Mouse (Mus musculus) spleen, postnatal 10 days (tissue): ENCODE measurements around the gene Tpst1.

Experiments
- DNase-seq, 2 experiments: peaks; one replicate each; pipeline ENCODE4 v3.0.0; 2021 to 2022; ENCODE audit warnings: low spot score in 2 of 2

Gene Tpst1

GRCm38 (mm10) chr5:130143101-130143500, 70.0 kb downstream of the Tpst1 start:
- DNase-seq: no peak

DNA sequence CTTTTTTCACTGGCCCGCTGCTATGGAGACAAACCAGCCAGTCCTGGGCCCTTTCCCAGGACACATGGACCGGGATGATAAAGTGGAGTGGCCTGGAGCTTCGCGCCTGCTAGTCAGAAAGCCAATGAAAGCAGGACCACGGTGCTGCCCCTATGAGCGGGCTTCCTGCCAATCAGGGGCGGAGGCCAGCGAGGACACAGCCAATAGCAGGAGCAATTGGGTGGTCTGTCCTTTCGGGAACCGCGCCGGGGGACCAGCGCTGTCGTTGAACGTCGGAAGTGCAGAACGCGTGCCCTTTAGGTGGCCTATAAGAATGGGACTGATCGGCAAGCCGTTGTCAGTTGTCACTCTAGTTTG, 70.8 kb downstream of the Tpst1 start:
- DNase-seq: peak in 1 of 2 experiments; percentile 83

- peak; percentile 93 to 95 for DNase-seq
Measured at GRCm38 (mm10) chr5:130144334-130145312, 71.5 kb downstream of the Tpst1 start, which contains the start of gene Kctd7. TSS of gene Kctd7 (plus strand) at chr5:130144861.

DNA sequence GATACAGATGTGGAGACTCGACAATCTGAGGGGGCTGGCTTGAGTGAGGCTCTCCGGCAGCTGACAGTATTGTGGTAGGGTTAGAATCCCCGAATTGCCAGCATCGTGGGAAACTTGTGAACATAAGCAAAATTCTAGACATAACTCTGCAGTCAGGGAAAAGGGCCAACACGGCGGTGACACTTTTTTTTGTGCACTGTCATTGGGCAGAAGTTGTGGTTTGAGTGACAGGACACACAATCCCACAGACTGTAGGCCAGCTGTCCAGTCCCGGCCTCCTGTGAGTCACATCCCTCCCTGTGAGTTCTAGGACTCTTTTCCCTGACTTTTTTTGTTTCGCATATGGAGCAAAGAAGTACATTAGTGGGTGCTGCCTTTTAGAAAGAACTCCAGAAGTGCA, 72.8 kb downstream of the Tpst1 start:
- DNase-seq: peak in 1 of 2 experiments; percentile 26

DNA sequence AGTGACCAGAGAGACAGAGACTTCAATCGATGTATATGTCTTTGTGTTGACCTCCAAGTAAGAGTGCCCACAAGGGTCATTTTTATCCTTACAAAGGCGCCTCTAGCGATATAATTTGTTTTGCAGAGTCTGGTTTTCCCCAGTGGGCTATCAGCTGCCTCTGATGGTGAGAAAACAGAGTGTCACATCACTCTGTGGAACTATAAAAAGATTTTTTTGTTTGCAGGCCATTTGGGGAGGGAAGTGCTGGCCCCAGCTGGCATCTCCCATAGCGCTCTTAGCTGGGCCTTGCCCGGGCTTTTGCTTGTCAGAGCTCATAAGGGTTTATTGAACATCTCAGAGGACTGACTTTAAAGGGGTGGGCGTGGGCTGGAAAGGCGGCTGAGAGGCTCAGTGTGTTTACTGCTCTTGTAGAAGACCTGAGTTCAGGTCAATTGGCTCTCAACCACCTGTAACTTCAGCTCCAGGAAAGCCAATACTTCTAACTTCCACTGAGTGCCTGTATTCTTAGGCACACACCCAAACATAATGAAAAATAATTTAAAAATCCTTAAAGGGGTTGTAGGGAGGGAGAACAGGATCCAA, 76.7 kb downstream of the Tpst1 start:
- DNase-seq: no peak

- no peak for DNase-seq
Measured at GRCm38 (mm10) chr5:130154286-130154685, 81.2 kb downstream of the Tpst1 start.

- no peak for DNase-seq
Measured at GRCm38 (mm10) chr5:130158545-130158944, 85.4 kb downstream of the Tpst1 start.

GRCm38 (mm10) chr5:130159761-130160201, 86.7 kb downstream of the Tpst1 start:
- no peak for DNase-seq

DNA sequence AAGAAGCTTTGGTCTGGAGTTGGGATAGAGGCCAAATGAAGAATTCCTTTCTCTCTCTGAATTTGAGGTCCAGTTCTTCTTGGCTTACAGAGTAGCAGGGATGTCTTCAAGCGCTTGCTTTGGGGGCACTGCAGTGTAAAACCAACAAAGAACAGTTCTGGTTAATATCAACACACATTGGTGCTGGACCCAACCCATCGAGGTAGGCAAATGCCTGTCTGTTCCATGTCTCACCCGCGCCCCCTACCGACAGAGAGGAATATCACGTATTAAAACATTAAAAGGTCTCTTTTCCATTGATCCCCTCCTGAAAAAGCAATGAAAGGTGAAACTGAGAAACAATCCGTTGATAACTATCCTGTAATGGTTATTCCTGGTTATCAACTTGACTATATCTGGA, 90.5 kb downstream of the Tpst1 start:
- peak; percentile 81 to 92 for DNase-seq

DNA sequence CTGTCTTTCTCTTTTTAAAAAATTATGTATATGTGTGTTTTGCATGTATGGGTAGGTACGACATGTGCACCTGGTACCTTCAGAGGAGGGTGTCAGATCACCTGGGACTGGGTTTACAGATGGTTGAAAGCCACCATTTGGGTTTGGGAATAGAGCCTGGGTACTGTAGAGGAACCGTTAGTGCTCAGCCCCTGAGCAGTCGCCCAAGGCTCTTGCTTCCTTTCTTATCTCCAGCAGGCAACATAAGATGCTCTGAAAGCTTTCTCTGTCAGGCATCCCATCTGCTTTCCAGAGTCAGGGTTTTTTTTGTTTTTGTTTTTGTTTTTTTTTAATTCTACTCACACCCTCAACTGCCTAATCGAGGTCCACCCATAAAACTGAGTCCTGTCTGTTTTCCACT, 92.1 kb downstream of the Tpst1 start:
- DNase-seq: no peak

DNA sequence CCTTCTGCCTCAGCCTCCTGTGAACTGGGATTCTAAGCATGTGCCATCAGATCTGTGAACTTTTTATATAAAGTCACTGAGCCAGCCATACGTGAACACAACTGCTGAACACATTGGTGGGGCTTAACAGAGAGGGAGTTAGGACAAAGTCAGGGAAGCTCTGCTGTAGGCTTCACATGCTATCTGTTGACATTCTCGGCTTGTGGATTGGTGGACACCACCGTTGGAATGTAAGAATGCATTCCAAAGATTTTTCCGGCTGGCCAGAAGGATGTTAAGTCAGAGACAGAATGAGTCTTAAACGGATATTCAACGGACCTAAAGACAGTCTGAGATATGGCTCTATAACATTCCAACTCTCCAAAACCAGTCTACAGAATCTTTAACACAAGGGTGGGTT, 96.0 kb downstream of the Tpst1 start:
- no peak for DNase-seq

DNA sequence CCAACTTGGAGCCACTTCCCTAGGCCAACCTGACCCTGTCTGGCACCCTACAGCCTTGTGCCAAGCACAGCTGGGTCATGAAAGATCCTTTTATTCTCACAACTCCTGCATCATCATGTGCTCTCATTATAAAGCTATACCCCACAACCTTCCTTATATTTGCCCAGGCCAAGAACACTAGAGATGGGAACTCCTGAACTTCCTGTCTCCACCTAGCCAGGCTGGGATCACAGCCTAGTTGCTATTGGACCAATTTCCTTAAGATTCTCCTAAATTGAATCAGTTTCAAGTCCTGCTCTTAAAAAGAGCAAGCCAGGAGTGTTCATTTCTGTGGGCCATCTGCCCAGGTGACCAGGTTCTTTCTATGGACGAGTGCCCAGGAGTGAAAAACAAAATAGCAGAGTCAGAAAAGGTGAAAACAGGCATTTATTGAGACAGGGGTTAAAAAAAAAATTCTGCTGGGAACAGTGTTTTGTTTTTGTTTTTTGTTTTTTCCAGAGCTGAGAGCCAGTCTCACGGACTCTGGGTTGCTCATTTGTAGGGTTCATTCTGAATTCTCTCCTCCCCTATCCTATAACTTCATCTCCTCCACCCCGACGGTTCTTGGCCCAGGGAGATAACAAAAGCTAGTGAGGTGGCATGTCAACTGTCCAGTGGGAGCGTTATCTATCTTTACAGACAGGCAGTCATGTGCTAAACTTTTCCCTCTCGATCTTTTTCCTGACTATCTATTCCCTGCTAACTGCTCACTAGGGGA, 97.7 kb downstream of the Tpst1 start:
- peak; percentile 37 to 69 for DNase-seq

GRCm38 (mm10) chr5:130171423-130171954, 98.4 kb downstream of the Tpst1 start, which contains the start of gene Rabgef1:
TSS of gene Rabgef1 (plus strand) at chr5:130171798.
- peak; percentile 89 to 92 for DNase-seq

DNA sequence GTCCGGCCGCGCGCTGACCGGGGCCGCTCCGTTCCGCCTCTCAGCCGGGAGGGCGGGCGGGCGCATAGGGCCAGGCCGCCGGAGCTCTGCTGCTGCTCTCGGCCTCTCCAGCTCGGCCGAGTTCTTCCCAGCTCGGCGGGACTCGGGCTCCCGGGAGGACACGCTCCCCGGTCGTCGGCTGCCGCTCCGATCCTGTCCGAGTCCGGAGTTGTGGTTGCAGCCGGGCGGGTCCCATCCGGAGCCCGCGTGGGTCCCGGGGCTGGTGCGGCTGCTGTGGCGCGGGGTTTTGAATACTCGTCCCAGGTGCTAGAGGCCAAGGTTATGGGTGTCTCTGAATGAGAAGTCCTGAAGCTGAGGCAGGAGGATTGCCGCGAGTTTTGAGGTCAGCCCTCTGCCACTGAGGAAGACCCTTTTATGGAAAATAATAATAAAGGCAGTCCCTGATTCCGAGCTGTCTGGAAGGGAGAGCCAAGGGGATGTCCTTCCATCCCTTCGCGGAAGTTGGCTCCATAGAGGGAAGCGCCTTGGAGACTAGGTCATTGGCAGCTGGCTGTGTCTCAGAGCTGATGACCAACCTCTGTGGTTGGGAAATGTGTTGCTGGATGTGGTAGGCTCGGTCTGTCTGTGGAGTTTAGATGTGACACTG, 99.0 kb downstream of the Tpst1 start:
- DNase-seq: peak; percentile 71 to 72

DNA sequence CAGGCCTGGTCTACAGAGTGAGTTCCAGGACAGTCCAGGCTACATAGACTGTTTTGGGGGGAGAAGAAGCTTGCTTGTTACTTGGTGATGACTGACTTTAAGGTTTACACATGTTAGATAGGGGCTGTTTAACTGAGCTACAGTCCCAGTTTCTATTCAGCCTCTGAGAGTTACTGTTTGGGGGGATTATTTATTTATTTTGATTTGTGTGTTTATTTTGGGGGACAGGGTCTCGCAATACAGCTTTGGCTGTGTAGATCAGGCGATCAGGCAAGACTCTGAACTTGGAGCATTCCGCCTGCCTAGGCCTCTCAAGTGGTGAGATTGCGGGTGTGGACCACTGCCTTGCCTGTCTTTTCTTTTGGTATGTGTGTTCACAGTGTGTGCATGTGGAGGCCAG, 99.9 kb downstream of the Tpst1 start:
- DNase-seq: no peak

DNA sequence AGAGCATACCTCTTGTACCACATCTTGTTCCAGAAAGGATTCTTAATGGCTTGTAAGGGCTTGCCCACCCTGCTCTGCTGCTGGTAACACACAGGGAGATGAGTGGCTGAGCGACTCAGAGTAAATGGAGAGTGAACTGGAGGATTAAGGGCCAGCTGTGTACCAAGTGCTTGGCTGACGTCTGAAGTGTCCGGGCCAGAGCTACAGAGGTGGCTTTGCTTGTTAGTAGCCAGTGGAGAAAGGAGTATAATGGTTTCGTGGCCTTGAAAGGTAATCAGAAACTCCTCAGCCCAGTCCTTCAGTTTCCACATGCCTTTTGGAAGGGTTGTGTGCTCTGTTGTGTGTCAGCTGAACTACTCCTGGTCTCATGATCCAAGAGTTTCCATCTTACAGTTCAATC, 104.7 kb downstream of the Tpst1 start:
- DNase-seq: no peak

DNA sequence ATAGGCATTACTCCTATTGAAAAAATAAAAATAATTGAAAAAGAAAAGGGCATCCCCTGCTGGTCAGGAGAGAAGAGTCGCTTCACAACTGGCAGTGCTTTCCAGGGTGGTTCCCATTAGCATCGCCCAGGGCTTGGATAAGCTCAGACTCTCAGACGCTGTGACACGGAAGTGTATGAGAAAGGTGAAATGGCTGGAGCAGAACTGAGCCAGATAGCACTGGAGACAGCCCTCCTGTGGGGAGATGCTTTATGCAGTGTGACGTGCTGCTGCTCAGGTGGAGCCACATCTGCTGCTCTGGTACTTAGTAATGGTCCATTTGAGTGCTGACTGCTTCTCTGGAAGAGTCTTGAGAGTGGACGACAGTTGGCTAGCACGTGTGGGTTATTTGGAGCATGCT, 107.2 kb downstream of the Tpst1 start:
- no peak for DNase-seq

DNA sequence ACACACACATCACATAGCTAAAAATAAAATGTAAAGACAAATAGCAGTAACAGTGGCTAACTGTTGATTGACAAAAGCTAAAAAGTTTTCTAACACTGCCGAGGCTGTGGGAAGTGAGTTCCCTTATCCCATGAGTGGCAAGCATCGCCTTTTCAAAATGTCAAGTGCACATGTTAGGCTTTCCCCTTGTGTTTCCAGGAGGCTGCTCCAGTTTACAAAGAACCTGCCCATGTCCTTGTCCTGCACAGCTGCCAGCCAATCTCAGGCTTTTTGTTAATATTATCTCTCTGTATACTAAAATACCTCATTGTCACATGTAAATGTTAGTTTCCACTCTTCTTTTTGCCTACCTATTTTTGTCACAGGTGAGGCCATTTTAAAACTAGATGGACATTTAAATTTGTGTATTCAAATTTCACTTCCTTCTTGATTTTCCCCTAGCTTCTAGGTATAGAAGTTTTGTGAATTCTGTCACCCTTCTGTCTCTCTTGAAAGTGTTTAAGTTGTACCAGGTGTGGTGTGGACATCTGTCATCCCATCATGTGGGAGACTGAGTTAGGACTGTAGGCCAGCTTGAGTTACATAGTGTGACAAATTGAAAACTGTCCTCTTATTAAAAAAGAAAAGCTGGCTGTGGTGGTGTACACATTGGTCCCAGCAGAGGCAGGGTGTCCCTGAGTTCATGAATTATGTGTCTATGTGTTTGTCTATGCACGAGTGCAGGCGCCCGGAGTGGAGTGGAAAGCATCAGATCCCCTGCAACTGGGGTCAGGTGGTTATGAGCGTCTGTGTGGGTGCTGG, 108.8 kb downstream of the Tpst1 start:
- no peak for DNase-seq

- no peak for DNase-seq
Measured at GRCm38 (mm10) chr5:130182541-130182821, 109.4 kb downstream of the Tpst1 start.

- no peak for DNase-seq
Measured at GRCm38 (mm10) chr5:130184193-130184856, 111.2 kb downstream of the Tpst1 start.
